Mouse (Mus musculus) hindbrain, postnatal 0 days (tissue): ENCODE data around the gene Rusc1. TPM values are rescaled to one million over a fixed set of nuclear protein-coding genes. Genes with fewer than 3 reads are reported as not detected.

Experiments
- ATAC-seq: fragments of 200-750 bp; cut with Nextera tagmentation; 2 replicates; pipeline ENCODE4 v1.8.0; 2017; ENCODE audit warnings: mild to moderate bottlenecking, moderate TSS enrichment, moderate library complexity
- DNase-seq: peaks from one replicate; pipeline ENCODE4 v3.0.0-alpha.2; 2015; ENCODE audit warnings: low spot score
- H3K27ac ChIP-seq: fragments of 300-500 bp; sonication (generic); 2 replicates; pipeline ENCODE4 v1.5.1; 2014; ENCODE audit warnings: mild to moderate bottlenecking
- H3K27me3 ChIP-seq: fragments of 300-500 bp; sonication (generic); 2 replicates; pipeline ENCODE4 v1.6.1; 2014; ENCODE audit warnings: low read length, mixed read lengths; ENCODE audit not compliant: insufficient read depth
- H3K36me3 ChIP-seq: fragments of 300-500 bp; sonication (generic); 2 replicates; pipeline ENCODE4 v1.6.1; 2014; ENCODE audit warnings: low read length, mixed read lengths; ENCODE audit not compliant: insufficient read depth
- H3K4me1 ChIP-seq: fragments of 300-500 bp; sonication (generic); 2 replicates; pipeline ENCODE4 v1.6.1; 2014; ENCODE audit warnings: antibody characterized with exemption, low read length, mixed read lengths; ENCODE audit not compliant: insufficient read depth
- H3K4me2 ChIP-seq: fragments of 300-500 bp; sonication (generic); 2 replicates; pipeline ENCODE4 v1.6.1; 2014; ENCODE audit warnings: low read depth, mild to moderate bottlenecking, low read length, moderate library complexity, mixed read lengths
- H3K4me3 ChIP-seq: fragments of 300-500 bp; sonication (generic); 2 replicates; pipeline ENCODE4 v1.5.1; 2014; ENCODE audit warnings: low read length
- H3K9ac ChIP-seq: fragments of 300-500 bp; sonication (generic); replicated peaks from 2 replicates; pipeline ENCODE4 v1.6.1; 2014; ENCODE audit warnings: mild to moderate bottlenecking, low read length, moderate library complexity, mixed read lengths
- H3K9me3 ChIP-seq: fragments of 300-500 bp; sonication (generic); 2 replicates; pipeline ENCODE4 v1.6.1; 2016; ENCODE audit warnings: low read length, mixed read lengths
- CTCF ChIP-seq: IDR thresholded peaks from 2 replicates; pipeline ENCODE4 v1.5.1; 2016; ENCODE audit warnings: antibody characterized with exemption, control low read depth, low read depth
- WGBS: fragments of 180-500 bp; shearing (Covaris S2); extraction: QIAGEN DNeasy Blood & Tissue Kit; methylation state at CpG from one replicate; pipeline ENCODE4 v1.1.7; 2014; 5-methylcytosine and 5-hydroxymethylcytosine counted together
- polyA plus RNA-seq: library from polyadenylated mRNA; unstranded; fragments of >200 nt; fragmentation: Nextera tagmentation; extraction: Ambion mirVana; gene quantifications from 2 replicates; pipeline ENCODE4 v1.2.1, GENCODE M21; 2015
- total RNA-seq: library from RNA; depleted of rRNA; stranded (reverse); fragments of >200 nt; gene quantifications from 2 replicates; pipeline ENCODE4 v1.2.3, GENCODE M21; 2014; rRNA removed

Gene Rusc1
- total RNA-seq (190 and 197 TPM in 2 replicates), polyA plus RNA-seq (86.0 and 95.6 TPM in 2 replicates)

- H3K36me3 ChIP-seq: peaks cover 41% of the 10 kb centered on the region
Observed at GRCm38 (mm10) chr3:89093175-89093574, at the start of gene Rusc1. Gene Rusc1, minus strand, starts transcription at chr3:89093311.

DNA sequence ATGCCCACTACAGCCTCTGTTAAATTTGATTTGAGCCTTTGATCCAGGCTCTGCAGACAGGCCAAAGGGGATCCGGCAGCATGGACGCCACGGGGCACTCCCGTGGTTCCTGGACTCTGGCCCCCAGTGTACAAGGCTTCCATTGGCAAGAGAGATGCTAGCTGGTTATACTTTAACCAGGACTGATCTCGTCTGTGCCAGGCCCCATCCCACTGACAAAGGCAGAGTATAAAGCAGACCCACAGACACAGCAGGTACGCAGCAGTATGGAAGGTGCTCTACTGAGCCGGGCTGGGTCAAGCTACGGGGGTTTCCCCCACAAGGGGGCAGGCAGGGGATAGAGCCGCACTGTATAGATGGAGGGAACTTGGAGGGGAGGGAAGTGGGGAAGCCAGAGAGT lies 43.3 kb upstream of the Rusc1 start:
- Histone ChIP-seq H3K27me3 (no peaks in the 10 kb centered on the region), H3K4me1 (no peaks in the 10 kb centered on the region), H3K9me3 (no peaks in the 10 kb centered on the region), H3K4me2 (no peak overlapping the region), H3K9ac (no peak overlapping the region), H3K27ac (no peak overlapping the region), H3K36me3 (no peaks in the 10 kb centered on the region), H3K4me3 (no peak overlapping the region)
- ATAC-seq (no peak), DNase-seq (no peak)
- peak; percentile 15; the same call in 1 of the 2 replicates for TF ChIP-seq CTCF
- WGBS: 33% methylated on average over 9 of the region's 9 CpGs

More at GRCm38 (mm10) chr3:89093175-89093574, at the start of gene Rusc1:
- Histone ChIP-seq H3K4me3 (peak within 1 kb of the TSS; percentile 73), H3K4me2 (peak within 1 kb of the TSS; percentile 98), H3K27ac (peak within 1 kb of the TSS; percentile 79), H3K9me3 (no peaks in the 10 kb centered on the region), H3K9ac (peak within 1 kb of the TSS; percentile 78), H3K27me3 (no peaks in the 10 kb centered on the region), H3K4me1 (0 out of 2 replicates have a peak, but pooled peaks cover 13% of the 10 kb centered on the region)
- WGBS: 1% methylated on average over 18 of the region's 18 CpGs
- ATAC-seq (peak; percentile 87), DNase-seq (peak; percentile 94)
- no peak for TF ChIP-seq CTCF

- Histone ChIP-seq H3K4me1 (no peaks in the 10 kb centered on the region), H3K36me3 (no peaks in the 10 kb centered on the region), H3K27me3 (no peaks in the 10 kb centered on the region), H3K4me2 (no peak within 1 kb of the TSS), H3K27ac (no peak within 1 kb of the TSS), H3K9me3 (no peaks in the 10 kb centered on the region), H3K4me3 (no peak within 1 kb of the TSS), H3K9ac (no peak within 1 kb of the TSS)
- TF ChIP-seq CTCF: no peak
- WGBS: 59% methylated on average over 3 of the region's 3 CpGs
- no peak for DNase-seq
- no peak for ATAC-seq
Observed at GRCm38 (mm10) chr3:89135958-89136357, 42.8 kb upstream of the Rusc1 start, which contains the start of gene Pklr. Gene Pklr, plus strand, starts transcription at chr3:89136142.

DNA sequence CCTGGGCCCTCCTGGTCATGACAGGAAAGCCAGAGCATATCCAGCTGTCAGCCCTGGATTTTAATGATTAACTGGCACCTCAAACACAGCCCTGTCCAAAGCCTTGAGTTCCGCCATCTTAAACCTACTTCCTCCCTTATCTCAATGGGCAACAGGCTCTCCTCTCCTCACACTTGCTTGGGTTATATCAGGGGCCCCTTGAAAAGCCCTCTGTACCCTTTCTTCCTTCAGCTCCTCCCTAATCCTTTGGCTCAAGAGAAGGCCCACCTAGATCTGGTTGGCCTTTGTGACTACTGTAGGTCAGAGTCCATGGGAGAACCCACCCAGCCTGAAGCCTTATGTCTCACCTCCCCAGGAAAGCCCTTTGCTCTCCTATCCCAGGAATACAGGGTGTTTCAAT lies 40.6 kb upstream of the Rusc1 start:
- Histone ChIP-seq H3K4me1 (no peaks in the 10 kb centered on the region), H3K9me3 (no peaks in the 10 kb centered on the region), H3K36me3 (no peaks in the 10 kb centered on the region), H3K4me2 (no peak overlapping the region), H3K27ac (no peak overlapping the region), H3K27me3 (no peaks in the 10 kb centered on the region), H3K4me3 (no peak overlapping the region), H3K9ac (no peak overlapping the region)
- no peak for TF ChIP-seq CTCF
- DNase-seq: no peak
- no peak for ATAC-seq
- WGBS: 97% methylated on average over 1 of the region's 1 CpGs

DNA sequence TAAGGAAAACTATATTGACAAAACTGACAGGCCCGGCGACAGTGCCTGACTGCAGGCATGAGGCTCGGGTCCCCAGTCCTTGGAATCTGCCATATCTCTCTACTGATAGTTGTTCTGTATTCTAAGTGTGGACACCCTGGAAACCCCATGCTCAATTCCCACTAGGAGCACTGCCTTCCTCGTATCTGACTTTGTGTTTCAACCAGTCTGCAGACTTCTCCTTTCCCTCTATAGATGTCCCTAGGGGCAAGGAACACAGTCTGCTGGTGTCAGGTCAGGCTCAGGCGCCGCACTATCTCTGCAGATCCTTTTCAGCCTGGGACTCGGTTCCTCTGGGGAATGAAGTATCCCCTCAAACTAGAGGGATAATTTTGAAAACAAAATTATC lies 39.9 kb upstream of the Rusc1 start:
- no peak overlapping the region for H3K27ac ChIP-seq
- no peak for DNase-seq
- 80% methylated on average over 7 of the region's 7 CpGs for WGBS
- no peak overlapping the region; the same call in 1 of the 2 replicates for H3K4me2 ChIP-seq
- no peak for ATAC-seq
- no peak overlapping the region for H3K9ac ChIP-seq
- H3K9me3 ChIP-seq: no peaks in the 10 kb centered on the region
- H3K4me1 ChIP-seq: no peaks in the 10 kb centered on the region
- no peaks in the 10 kb centered on the region for H3K27me3 ChIP-seq
- H3K4me3 ChIP-seq: no peak overlapping the region
- TF ChIP-seq CTCF: no peak
- H3K36me3 ChIP-seq: no peaks in the 10 kb centered on the region

GRCm38 (mm10) chr3:89132285-89133062 lies 39.4 kb upstream of the Rusc1 start:
- TF ChIP-seq CTCF: peak; percentile 62
- Histone ChIP-seq H3K27me3 (no peaks in the 10 kb centered on the region), H3K9ac (0 out of 2 replicates have a peak overlapping the region, but pooled peaks have one; percentile 33), H3K4me2 (peak overlapping the region; percentile 69), H3K36me3 (no peaks in the 10 kb centered on the region), H3K4me1 (no peaks in the 10 kb centered on the region), H3K9me3 (no peaks in the 10 kb centered on the region), H3K27ac (no peak overlapping the region), H3K4me3 (peak overlapping the region; percentile 28)
- 16% methylated on average over 30 of the region's 30 CpGs for WGBS
- peak; percentile 74 for ATAC-seq
- peak; percentile 47 for DNase-seq

GRCm38 (mm10) chr3:89131816-89132215 lies 38.7 kb upstream of the Rusc1 start:
- DNase-seq: no peak
- Histone ChIP-seq H3K27me3 (no peaks in the 10 kb centered on the region), H3K9ac (no peak overlapping the region), H3K4me3 (peak overlapping the region; percentile 28; the same call in 1 of the 2 replicates), H3K9me3 (no peaks in the 10 kb centered on the region), H3K4me2 (peak overlapping the region; percentile 69), H3K27ac (no peak overlapping the region), H3K36me3 (no peaks in the 10 kb centered on the region), H3K4me1 (no peaks in the 10 kb centered on the region)
- 23% methylated on average over 4 of the region's 4 CpGs for WGBS
- ATAC-seq: no peak
- TF ChIP-seq CTCF: no peak
